Mouse (Mus musculus) mature B cell (primary cell): ENCODE results near the gene Apobec3.
"Not testable (repeated sequence)": the region's sequence is repeated elsewhere in the genome, so short reads cannot be mapped to it uniquely, and the experiment has no call there.

Experiments
- in situ Hi-C: fragments of 300-500 bp; cut with MboI; formaldehyde crosslinking; loops from 2 replicates; pipeline ENCODE4 v1.14.3; 2019

The Apobec3 gene

GRCm38 (mm10) chr15:79927637-79928122 lies 36.2 kb downstream of the Apobec3 start:
- in situ Hi-C loops, result no loop called here

DNA sequence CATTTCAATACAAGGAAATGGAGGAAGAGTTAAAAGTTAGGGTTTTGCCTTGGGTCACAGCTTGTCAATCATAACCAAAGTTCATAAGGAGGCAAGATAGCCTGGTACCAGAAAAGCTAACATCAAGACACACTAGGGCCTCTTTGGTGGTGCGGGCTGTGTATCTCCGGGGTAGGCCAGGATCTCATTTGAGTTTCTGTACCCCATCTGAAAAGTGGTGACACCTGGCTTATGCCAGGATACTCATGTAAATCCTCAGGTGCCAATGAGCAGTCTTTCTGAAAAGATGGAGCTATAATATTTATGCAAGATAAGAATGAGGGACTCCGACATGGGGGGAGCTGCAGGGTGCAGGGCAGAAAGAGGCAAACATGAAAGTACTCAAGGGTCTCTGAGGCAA lies 36.9 kb downstream of the Apobec3 start:
- in situ Hi-C loops, result no loop called here

GRCm38 (mm10) chr15:79928736-79929135 lies 37.3 kb downstream of the Apobec3 start:
- in situ Hi-C loops, result no loop called here

DNA sequence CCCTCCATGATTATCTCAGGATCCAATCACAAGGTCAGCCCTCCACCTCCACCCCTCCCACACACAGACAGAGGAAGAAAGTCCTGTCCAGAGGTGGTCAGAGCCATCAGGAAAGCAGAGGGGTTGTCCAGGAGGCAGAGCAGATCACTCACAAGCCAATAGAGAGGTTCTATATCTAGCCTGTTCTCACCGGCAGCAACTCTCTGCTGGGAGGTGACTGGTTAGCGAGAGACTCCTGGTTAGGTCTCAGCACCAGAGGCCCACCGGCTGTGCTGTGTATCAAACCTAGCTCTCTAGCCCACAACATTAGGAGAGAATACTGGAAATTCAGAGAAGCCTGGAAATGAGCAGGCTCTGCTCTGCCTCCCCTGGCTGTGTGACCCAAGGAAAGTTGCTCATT lies 38.3 kb downstream of the Apobec3 start:
- in situ Hi-C loops, result no loop called here

DNA sequence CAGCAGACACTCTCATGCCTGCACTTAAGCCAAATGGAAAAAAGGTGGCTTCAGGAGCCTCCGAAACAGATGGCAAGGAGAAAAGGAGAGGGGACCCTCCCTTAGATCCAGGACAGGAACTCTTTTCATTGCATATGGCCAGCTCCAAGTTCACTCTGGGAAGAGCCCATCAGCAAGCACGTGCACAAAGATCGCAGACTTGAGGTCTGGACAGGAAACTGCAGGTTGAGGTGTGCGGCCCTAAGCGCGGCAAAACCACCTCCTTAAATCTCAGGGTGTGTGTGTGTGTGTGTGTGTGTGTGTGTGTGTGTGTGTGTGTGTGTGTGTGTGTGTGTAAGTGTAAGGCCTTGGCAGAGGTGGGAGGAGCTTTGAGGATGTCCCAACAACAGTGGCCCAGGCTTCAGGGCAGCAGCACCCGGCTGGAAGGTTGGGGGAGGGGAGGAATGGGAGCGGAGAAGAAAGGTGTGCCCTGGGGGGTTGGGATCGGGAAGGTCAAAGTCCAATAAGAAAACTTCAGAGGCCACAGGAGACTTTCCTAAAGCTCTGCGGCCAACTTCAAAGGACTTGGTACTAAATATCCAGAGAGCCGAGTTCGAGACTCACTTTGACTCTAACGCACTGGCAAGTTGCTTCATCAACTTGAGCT lies 40.2 kb downstream of the Apobec3 start:
- in situ Hi-C loops, result no loop called here

GRCm38 (mm10) chr15:79932323-79932987 lies 41.0 kb downstream of the Apobec3 start:
- in situ Hi-C loops, result no loop called here

DNA sequence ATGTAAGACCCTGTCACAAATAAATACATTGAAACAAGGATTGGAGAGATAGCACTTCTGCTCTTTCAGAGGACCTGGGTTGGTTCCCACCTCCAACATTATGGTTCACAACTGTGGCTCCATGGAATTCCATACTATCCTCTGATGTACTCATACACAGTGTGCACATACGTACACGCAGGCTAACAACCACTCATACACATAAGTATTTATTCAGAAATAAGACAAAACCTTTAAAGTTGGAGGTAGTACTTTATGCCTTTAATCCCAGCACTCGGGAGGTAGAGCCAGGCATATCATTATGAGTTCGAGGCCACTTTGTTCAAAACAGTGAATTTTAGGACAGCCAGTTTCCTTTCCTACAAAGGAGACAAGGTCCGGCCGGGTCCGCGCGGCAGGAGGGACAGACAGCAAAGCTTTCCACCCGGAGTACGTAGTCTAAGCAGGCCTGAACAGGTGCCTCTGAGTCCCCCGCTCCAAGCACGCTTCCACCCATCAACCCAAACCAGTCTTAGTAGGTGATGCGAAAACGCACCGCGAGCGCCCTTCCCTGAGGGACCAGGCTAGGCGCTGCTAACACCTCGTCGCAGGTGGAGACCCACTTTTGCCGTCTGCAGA lies 41.7 kb downstream of the Apobec3 start:
- in situ Hi-C loops, result no loop called here

- in situ Hi-C loops, result no loop called here
Measured at GRCm38 (mm10) chr15:79933670-79934514, 42.4 kb downstream of the Apobec3 start.

- in situ Hi-C loops, result no loop called here
Measured at GRCm38 (mm10) chr15:79934776-79935175, 43.3 kb downstream of the Apobec3 start.

- in situ Hi-C loops, result no loop called here
Measured at GRCm38 (mm10) chr15:79935654-79936373, 44.4 kb downstream of the Apobec3 start.

- in situ Hi-C loops, result no loop called here
Measured at GRCm38 (mm10) chr15:79936374-79936751, 44.9 kb downstream of the Apobec3 start.

GRCm38 (mm10) chr15:79939020-79939419 lies 47.6 kb downstream of the Apobec3 start:
- in situ Hi-C loops, result no loop called here

- in situ Hi-C loops, result not testable (repeated sequence)
Measured at GRCm38 (mm10) chr15:79939501-79939900, 48.0 kb downstream of the Apobec3 start.

DNA sequence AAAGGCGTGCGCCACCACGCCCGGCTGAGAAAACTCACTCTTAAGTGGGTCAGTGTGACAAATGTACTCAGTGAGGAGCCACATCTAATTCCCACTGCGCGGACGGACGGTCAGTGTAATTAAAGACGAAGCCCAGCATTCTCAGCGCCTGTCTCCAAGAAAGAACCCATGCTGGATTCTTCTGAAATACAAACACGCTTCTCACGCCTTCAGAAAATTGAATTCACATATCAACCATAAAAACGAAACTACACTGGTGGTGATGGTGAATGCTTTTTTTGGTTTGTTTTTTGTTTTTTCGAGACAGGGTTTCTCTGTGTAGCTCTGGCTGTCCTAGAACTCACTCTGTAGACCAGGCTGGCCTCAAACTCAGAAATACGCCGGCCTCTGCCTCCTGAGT lies 48.5 kb downstream of the Apobec3 start:
- in situ Hi-C loops, result loop anchor here (5.0 kb wide), 1 partner anchor 137 kb away; no protein-coding TSS in a partner anchor

GRCm38 (mm10) chr15:79940932-79941331 lies 49.5 kb downstream of the Apobec3 start:
- in situ Hi-C loops, result loop anchor here (5.0 kb wide), 1 partner anchor 136 kb away; no protein-coding TSS in a partner anchor

DNA sequence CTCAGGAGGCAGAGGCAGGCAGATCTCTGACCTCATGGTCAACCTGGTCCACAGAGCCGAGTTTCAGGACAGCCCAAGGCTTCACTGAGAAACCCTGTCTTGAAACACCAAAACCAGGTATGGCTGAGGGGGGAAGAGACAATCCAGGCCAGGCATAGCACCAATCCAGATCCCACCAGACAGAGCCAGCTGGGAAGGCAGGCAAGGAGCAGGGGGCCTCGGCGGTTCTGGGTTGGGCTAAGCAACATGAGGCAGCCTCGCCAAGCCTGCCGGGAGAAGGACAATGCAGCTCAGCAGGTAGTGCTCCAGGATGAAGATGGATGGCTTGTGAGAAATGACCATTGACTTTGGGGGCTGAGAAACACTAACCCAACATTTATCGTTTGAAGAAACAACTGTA lies 51.1 kb downstream of the Apobec3 start:
- in situ Hi-C loops, result loop anchor here (5.0 kb wide), 1 partner anchor 135 kb away; no protein-coding TSS in a partner anchor

- in situ Hi-C loops, result loop anchor here (5.0 kb wide), 1 partner anchor 134 kb away; no protein-coding TSS in a partner anchor
Measured at GRCm38 (mm10) chr15:79943584-79943983, 52.1 kb downstream of the Apobec3 start.

GRCm38 (mm10) chr15:79944948-79945347 lies 53.5 kb downstream of the Apobec3 start:
- in situ Hi-C loops, result loop anchor here (5.0 kb wide), 1 partner anchor 132 kb away; no protein-coding TSS in a partner anchor

- in situ Hi-C loops, result no loop called here
Measured at GRCm38 (mm10) chr15:79946022-79946421, 54.6 kb downstream of the Apobec3 start.

DNA sequence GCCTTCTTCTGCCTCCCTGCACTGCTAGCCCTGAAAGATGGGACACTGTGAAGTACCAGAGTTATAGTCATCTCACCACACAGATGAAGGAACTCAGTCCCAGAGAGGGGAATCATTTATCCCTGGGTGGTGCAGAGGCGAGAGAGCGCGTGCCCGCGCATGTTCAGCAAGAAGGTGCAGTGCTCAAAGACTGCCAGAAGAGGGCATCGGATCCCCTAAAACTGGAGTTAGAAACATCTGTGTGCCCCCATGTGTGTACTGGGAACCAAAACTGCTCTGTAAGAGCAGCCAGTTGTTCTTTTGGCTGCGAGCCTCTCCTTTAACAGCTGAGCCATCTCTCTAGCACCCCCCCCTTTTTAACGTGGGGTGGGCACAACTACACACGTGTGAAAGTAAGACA lies 55.3 kb downstream of the Apobec3 start:
- in situ Hi-C loops, result no loop called here

DNA sequence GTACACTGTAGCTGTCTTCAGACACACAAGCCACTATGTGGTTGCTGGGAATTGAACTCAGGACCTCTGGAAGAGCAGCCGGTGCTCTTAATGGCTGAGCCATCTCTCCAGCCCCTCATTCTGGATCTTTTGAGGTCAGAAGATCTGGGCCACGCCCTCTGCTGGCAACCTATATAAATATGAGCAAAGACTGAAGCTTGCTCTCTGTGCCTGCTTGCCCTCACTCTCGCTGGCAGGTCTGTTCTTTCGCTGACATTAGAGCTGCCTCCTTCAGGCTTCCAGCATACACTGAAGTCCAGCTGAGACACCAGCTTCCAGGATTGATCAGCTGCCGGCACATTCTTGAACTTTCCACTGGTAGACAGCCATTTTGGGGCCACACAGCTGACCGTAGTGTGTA lies 56.2 kb downstream of the Apobec3 start:
- in situ Hi-C loops, result no loop called here
